Mouse (Mus musculus) spleen, adult 2 months (tissue): Measurements from ENCODE around the gene Snd1. TPM values are rescaled to one million over a fixed set of nuclear protein-coding genes. Genes with fewer than 3 reads are reported as not detected.

Experiments used
- DNase-seq, 2 experiments: peaks; one replicate each; pipeline versions ENCODE4 v3.0.0 to v3.0.0-alpha.2; 2012 to 2021; ENCODE audit warnings: low spot score in 2 of 2, low read depth in 1 of 2
- H3K27ac ChIP-seq: fragments of 200-500 bp; 2 replicates; pipeline ENCODE4 v1.5.1; 2012; ENCODE audit warnings: low read length, inconsistent platforms; ENCODE audit not compliant: insufficient read depth
- H3K27me3 ChIP-seq: fragments of 200-500 bp; 2 replicates; pipeline ENCODE4 v1.6.1; 2012; ENCODE audit warnings: mild to moderate bottlenecking, moderate library complexity, low read length, inconsistent platforms; ENCODE audit not compliant: control insufficient read depth, insufficient read depth
- H3K36me3 ChIP-seq: fragments of 200-500 bp; 2 replicates; pipeline ENCODE4 v1.6.1; 2012; ENCODE audit warnings: mild to moderate bottlenecking, low read length, inconsistent platforms; ENCODE audit not compliant: control insufficient read depth, insufficient read depth
- H3K4me1 ChIP-seq: fragments of 200-500 bp; 2 replicates; pipeline ENCODE4 v1.6.1; 2011; ENCODE audit warnings: inconsistent platforms; ENCODE audit not compliant: control insufficient read depth, insufficient read depth, insufficient read length
- H3K4me3 ChIP-seq: fragments of 200-500 bp; 2 replicates; pipeline ENCODE4 v1.5.1; 2011; ENCODE audit warnings: mild to moderate bottlenecking, inconsistent platforms; ENCODE audit not compliant: insufficient read depth, insufficient read length; ENCODE audit errors: extremely low read depth
- CTCF ChIP-seq: fragments of 200-500 bp; IDR thresholded peaks from 2 replicates; pipeline ENCODE4 v1.5.1; 2011; ENCODE audit warnings: mild to moderate bottlenecking, inconsistent platforms; ENCODE audit not compliant: insufficient read depth, insufficient read length, insufficient replicate concordance; ENCODE audit errors: extremely low read depth
- POLR2A ChIP-seq: fragments of 200-500 bp; IDR thresholded peaks from 2 replicates; pipeline ENCODE4 v1.6.1; 2011; ENCODE audit warnings: low read depth, low read length, inconsistent platforms
- WGBS: fragments of 180-500 bp; shearing (Covaris S2); methylation state at CpG from one replicate; pipeline ENCODE4 v1.1.7; 2018; 5-methylcytosine and 5-hydroxymethylcytosine counted together
- polyA plus RNA-seq: library from polyadenylated mRNA; depleted of rRNA; stranded (reverse); fragments of >200 nt; gene quantifications from 2 replicates; pipeline ENCODE4 v1.2.3, GENCODE M21; 2012

Gene Snd1
- polyA plus RNA-seq, 1 experiment: 55.0 TPM

DNA sequence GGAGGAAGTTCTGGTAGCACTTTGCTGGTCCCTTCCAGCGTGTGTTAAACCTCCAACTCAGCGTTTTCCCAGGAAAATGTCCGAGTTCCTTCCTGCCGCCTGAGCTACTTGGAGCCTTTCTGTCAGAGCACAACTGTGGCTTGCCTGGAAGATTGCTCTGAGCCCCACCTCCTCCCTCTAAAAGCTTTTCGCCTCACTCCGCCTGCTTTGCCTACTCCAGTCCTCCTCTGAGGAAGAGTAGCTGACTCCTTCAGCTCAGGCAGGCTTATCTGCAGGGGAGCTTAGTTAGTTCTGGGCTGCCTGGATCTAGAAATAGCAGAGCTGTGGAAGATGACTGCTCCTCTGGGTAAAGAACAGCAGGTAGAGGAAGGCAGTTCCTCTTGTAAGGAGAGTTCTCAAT lies 80.1 kb downstream of the Snd1 start:
- H3K4me3 ChIP-seq: no peak overlapping the region
- H3K36me3 ChIP-seq: peaks cover 16% of the 10 kb centered on the region
- WGBS: 83% methylated on average over 6 of the region's 6 CpGs
- TF ChIP-seq CTCF (no peak), POLR2A (no peak)
- no peak overlapping the region for H3K27ac ChIP-seq
- H3K27me3 ChIP-seq: no peaks in the 10 kb centered on the region
- no peaks in the 10 kb centered on the region for H3K4me1 ChIP-seq
- no peak for DNase-seq

DNA sequence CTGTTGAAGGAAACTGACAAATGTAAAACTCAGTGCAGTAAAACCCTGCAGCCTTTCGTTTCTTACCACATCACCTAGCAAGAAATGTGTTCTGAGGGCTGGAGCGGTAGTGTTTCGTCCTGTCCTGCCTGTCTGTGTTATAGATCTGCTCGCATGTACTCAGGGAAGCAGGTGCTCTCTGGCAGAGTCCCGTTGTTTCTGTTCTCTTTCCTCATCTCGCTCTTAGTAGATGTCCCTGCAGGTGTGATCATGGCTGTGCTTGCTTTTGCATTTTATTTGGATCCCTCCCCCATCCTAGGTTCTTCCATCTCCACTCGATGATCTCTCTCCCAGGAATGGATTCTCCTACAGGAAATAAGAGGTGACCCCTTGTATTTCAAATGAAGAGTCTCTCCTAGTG lies 80.5 kb downstream of the Snd1 start:
- Histone ChIP-seq H3K27me3 (no peaks in the 10 kb centered on the region), H3K4me1 (no peaks in the 10 kb centered on the region), H3K4me3 (no peak overlapping the region), H3K27ac (no peak overlapping the region), H3K36me3 (peaks cover 17% of the 10 kb centered on the region)
- no peak for TF ChIP-seq CTCF
- TF ChIP-seq POLR2A: no peak
- no peak for DNase-seq
- WGBS: 92% methylated on average over 7 of the region's 7 CpGs

DNA sequence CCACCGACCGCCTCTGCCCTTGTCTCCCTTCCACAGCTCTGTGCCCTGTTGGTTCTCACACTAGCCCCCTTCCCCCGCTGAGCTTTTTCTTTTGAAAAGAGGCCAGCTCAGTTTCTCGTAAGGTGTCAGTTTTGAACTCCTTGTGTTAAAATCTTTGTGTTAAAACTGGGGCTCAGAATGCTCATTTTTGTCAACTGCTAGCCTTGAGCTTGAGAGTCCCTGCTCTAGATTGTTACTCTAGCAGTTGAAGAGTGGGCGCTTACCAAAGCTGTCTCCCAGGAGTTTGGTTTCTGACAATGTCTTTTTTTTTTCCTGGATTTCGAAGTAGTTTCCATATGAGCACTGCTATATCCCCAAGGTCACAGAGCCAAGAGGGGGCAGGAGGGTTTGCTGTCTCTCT lies 82.8 kb downstream of the Snd1 start:
- Histone ChIP-seq H3K27me3 (no peaks in the 10 kb centered on the region), H3K27ac (no peak overlapping the region), H3K4me3 (no peak overlapping the region), H3K36me3 (peaks cover 12% of the 10 kb centered on the region; the same call in 1 of the 2 replicates), H3K4me1 (no peaks in the 10 kb centered on the region)
- no peak for TF ChIP-seq CTCF
- TF ChIP-seq POLR2A: no peak
- WGBS: 93% methylated on average over 6 of the region's 6 CpGs
- no peak for DNase-seq

DNA sequence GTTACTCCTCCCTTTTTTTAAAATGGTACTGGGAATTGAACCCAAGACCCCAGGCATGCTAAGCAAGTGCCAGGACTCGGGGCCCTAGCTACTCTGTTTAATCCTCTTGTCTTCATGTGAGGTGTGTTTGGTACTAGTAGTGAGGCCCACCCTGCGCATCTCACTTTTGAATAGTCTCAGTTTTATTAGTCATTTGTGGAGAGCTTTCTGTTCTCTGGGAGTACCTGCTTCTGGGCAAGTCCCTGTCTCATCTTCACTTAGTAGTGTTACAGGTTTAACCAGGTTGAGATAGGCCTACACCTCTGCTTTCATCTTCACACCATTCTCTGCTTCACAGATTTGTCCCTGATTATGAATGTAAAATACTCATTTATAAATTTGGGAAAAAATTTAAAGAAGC lies 84.5 kb downstream of the Snd1 start:
- Histone ChIP-seq H3K4me3 (no peak overlapping the region), H3K27ac (no peak overlapping the region), H3K27me3 (no peaks in the 10 kb centered on the region), H3K36me3 (peaks cover 8% of the 10 kb centered on the region; the same call in 1 of the 2 replicates), H3K4me1 (no peaks in the 10 kb centered on the region)
- no peak for DNase-seq
- TF ChIP-seq POLR2A (no peak), CTCF (no peak)
- 96% methylated on average over 2 of the region's 2 CpGs for WGBS

DNA sequence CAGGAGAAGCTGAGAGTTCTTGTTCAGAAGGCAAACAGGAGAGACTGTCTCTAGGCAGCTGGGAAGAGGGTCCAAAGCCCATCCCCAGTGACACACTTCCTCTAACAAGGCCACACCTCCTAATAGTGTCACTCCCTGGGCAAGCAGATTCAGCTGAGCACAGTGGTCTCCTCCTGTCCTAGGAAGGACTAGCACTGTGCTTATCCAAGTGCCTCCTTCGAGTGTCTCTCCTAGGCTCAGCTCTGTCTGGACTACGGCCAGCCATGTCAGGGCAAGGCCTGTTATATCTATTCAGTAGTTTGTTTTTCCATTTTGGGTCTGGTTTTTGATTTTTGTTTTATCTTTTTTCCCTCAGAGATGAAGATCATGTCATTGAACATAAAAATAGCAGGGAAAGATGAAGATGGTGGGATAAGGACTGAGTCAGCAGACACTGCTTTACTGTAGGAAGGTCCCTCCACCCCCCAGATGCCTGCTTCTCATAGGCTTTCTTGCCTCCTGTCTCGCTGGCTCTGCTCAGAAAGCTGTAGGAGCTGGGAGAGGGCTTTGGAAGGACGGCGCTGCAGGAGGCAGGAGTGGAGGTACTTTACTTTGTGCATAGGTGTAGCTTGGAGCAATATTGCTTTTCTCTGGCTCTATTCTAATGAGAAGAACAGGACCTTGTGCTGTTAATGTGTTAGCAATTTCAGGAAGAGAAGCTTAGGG lies 86.5 kb downstream of the Snd1 start:
- TF ChIP-seq CTCF (no peak), POLR2A (no peak)
- Histone ChIP-seq H3K4me1 (no peaks in the 10 kb centered on the region), H3K36me3 (peaks cover 5% of the 10 kb centered on the region; the same call in 1 of the 2 replicates), H3K4me3 (no peak overlapping the region), H3K27me3 (no peaks in the 10 kb centered on the region), H3K27ac (no peak overlapping the region)
- no peak for DNase-seq
- 92% methylated on average over 5 of the region's 5 CpGs for WGBS

DNA sequence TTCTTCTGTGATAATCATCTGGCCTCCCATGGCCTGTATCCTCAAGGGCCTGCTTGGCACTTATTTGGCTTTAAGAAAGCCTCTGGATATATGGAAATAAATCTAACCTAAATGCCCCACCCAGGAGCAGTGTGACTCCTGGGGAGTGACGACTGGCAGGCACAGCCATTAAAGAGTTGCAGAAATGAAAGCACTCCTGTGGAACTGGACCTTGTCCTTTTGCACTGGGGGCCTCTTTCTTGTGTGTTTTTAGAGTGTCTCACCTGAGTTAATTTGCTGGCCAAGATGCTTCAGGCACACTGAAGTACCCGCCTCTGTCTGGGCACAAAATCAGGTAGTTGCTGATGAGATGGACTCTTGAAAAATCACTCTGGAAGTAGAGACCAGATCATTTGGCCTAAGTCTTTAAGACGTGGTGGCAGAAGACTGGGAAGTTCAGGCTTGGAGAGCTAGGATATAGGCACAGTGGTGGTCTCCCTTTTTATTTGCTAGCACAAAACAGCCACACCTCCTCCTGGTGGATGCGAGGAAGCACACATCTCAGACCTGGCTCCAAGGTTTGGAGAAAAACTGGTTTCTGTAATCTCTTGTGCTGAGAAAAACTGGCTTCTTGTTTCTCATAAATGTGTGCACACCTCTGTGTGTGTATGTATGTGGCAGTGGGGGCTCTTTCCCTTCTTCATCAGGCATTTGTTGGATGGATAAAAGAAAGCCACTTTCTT lies 87.5 kb downstream of the Snd1 start:
- no peaks in the 10 kb centered on the region for H3K4me1 ChIP-seq
- WGBS: 94% methylated on average over 4 of the region's 4 CpGs
- H3K36me3 ChIP-seq: 0 out of 2 replicates have a peak, but pooled peaks cover 4% of the 10 kb centered on the region
- H3K27me3 ChIP-seq: no peaks in the 10 kb centered on the region
- TF ChIP-seq CTCF: no peak
- TF ChIP-seq POLR2A: no peak
- no peak for DNase-seq
- H3K27ac ChIP-seq: no peak overlapping the region
- H3K4me3 ChIP-seq: no peak overlapping the region

DNA sequence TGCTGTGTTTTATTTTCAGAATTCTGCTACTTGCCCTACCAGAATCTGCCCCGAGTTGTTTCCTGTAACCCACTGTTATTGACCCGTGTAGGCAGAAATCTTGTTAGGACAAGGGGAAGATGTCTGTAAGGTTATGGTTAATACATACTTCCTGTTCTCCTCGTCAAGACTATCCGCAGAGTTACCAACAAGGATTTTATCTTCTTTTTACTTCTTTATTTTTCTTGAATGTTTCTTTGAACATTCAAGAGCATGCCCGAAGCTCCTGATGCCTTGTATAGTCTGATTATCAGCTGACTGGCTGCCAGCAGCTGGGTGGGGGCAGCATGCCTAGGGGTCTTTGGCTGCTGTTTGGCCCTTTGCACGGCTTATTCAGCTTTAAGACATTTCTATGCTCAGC lies 93.0 kb downstream of the Snd1 start:
- no peak for TF ChIP-seq CTCF
- no peak for TF ChIP-seq POLR2A
- DNase-seq: no peak
- 37% methylated on average over 6 of the region's 6 CpGs for WGBS
- H3K27ac ChIP-seq: no peak overlapping the region
- no peaks in the 10 kb centered on the region for H3K27me3 ChIP-seq
- H3K4me1 ChIP-seq: no peaks in the 10 kb centered on the region
- H3K36me3 ChIP-seq: no peaks in the 10 kb centered on the region
- no peak overlapping the region for H3K4me3 ChIP-seq
